Mouse (Mus musculus): Measurements from ENCODE around the gene Rnf145.

- TF ChIP-seq POLR2A (IDR thresholded peaks at IDR 0.05; ENCODE audit: borderline replicate concordance, insufficient read depth, low read length) (no peak), CTCF (IDR thresholded peaks at IDR 0.05; ENCODE audit: borderline replicate concordance, insufficient read depth, low read depth, low read length) (no peak)
Measured at GRCm38 (mm10) chr11:44504146-44504545, 14.6 kb upstream of the Rnf145 start.

Data from cerebellum, adult 2 months (tissue).